Mouse (Mus musculus): ENCODE results near the gene Gm21976.

DNA sequence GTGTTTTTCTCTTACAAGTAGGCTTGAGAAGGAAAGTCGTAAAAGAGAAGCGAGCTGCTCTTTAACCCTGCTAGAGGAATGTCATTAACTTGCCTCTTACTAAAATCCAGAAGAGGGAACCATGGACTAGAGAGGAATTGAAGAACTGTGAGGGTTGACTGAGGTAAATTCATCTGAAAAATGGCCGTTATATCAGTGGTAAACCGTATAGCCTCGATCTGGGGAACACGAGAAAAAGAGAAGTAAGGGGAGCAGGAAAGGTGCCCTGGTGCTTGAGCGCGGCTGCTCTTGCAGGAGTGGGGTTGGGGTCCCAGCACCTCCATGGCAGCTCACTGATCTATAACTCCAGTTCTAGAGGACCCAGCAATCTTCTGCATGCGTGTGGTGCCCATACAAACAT lies 5.7 kb upstream of the Gm21976 start:
- TF ChIP-seq POLR2A (IDR thresholded peaks at IDR 0.05; ENCODE audit: low read depth, low read length) (no peak), CTCF (IDR thresholded peaks at IDR 0.05; ENCODE audit: extremely low read depth, insufficient read depth, insufficient read length, insufficient replicate concordance) (no peak)
